Mouse (Mus musculus): ENCODE results near the gene Olfr71. TPM values are rescaled to one million over a fixed set of nuclear protein-coding genes. Genes with fewer than 3 reads are reported as not detected.

Gene Olfr71
- polyA plus RNA-seq, 1 experiment from 2014 or later, result not detected

DNA sequence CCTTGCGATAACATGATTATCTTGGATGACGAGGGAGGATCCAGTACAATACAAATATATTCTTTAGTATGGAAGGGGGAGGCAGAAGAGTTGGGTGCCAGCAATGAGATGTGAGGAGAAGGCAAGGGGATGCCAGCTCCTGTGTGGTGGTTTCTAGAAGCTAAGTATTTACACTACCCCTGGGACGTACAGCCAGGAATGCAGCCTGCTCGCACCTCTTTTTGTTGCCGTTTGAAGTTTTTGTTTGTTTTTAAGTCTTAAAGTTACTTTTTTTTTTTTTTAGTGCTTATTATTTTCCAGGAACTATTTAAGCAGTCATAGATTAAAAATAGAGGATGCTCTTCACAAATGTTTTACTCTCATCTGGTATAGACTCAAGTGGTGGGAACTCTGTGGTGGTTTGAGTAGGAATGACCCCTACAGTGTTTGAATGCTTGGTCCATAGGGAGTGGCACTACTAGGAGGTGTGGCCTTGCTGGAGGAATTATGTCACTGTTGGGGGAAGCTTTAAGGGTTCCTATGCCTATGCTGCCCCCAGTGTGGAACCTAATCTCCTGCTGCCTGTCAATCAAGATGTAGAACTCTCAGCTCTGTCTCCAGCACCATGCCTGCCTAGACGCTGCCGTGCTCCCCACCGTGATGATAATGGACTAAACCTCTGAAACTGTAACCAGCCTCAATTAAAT lies 29.1 kb upstream of the Olfr71 start:
- no peaks in the 10 kb centered on the region for H3K36me3 ChIP-seq (replicated peaks; ENCODE audit: insufficient read depth, low read length)
- H3K4me3 ChIP-seq (ENCODE audit: low read depth, low read length), result no peak overlapping the region

GRCm38 (mm10) chr4:43737144-43737543 lies 27.1 kb upstream of the Olfr71 start:
- TF ChIP-seq CTCF (IDR thresholded peaks at IDR 0.05; ENCODE audit: low read depth), result no peak
- TF ChIP-seq EP300 (IDR thresholded peaks at IDR 0.05; ENCODE audit: low read depth), result no peak
- Histone ChIP-seq H3K27me3 (ENCODE audit: insufficient read depth, low read length) (no peaks in the 10 kb centered on the region), H3K9ac (replicated peaks) (no peak overlapping the region), H3K4me2 (ENCODE audit: low read depth, low read length) (no peak overlapping the region), H3K4me3 (ENCODE audit: low read depth, low read length) (no peak overlapping the region), H3K36me3 (replicated peaks; ENCODE audit: insufficient read depth, low read length) (no peaks in the 10 kb centered on the region), H3K27ac (ENCODE audit: low read depth) (no peak overlapping the region), H3K4me1 (ENCODE audit: insufficient read depth) (no peaks in the 10 kb centered on the region), H3K9me3 (ENCODE audit: low read length) (no peaks in the 10 kb centered on the region)
- DNase-seq (no peak), ATAC-seq (no peak)
- 72% methylated on average over 6 of the region's 6 CpGs for WGBS (ENCODE audit: insufficient replicate concordance)

More for the DNA sequence above, 29.1 kb upstream of the Olfr71 start:
- Histone ChIP-seq H3K9ac (replicated peaks) (no peak overlapping the region), H3K4me1 (ENCODE audit: insufficient read depth) (no peaks in the 10 kb centered on the region), H3K27ac (ENCODE audit: low read depth) (no peak overlapping the region), H3K9me3 (ENCODE audit: low read length) (no peaks in the 10 kb centered on the region), H3K4me2 (ENCODE audit: low read depth, low read length) (no peak overlapping the region), H3K27me3 (ENCODE audit: insufficient read depth, low read length) (no peaks in the 10 kb centered on the region)
- DNase-seq, result no peak
- ATAC-seq, result no peak
- no peak for TF ChIP-seq EP300 (IDR thresholded peaks at IDR 0.05; ENCODE audit: low read depth)
- whole genome bisulfite sequencing (ENCODE audit: insufficient replicate concordance), result 64% methylated on average over 8 of the region's 8 CpGs

DNA sequence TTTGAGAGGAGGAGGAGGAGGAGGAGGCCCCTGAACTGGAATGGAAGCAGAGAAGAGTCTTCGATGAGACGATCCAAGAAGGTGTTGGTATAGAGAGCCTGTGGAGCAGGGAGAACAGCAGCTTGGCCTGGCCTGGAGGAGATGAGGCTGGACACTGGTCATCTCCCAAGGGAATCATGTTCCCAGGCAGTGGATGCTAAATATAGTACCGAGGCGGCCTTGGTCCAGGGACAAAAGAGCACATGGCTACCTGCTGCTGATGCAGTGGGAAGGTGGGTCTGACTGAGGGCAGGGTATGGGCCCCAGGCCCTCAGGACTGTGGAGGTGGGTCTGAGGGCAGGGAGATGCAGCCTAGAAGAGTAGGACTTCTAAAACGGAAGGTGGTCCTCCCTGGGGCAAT lies 23.1 kb upstream of the Olfr71 start:
- DNase-seq (no peak), ATAC-seq (no peak)
- no peak overlapping the region for H3K27ac ChIP-seq (ENCODE audit: low read depth)
- H3K27me3 ChIP-seq (ENCODE audit: insufficient read depth, low read length), result no peaks in the 10 kb centered on the region
- no peak overlapping the region for H3K9ac ChIP-seq (replicated peaks)
- 77% methylated on average over 5 of the region's 5 CpGs for WGBS (ENCODE audit: insufficient replicate concordance)
- TF ChIP-seq EP300 (IDR thresholded peaks at IDR 0.05; ENCODE audit: low read depth) (no peak), CTCF (IDR thresholded peaks at IDR 0.05; ENCODE audit: low read depth) (no peak)
- H3K4me1 ChIP-seq (ENCODE audit: insufficient read depth), result peaks cover under 1% of the 10 kb centered on the region; the same call in 1 of the 2 replicates
- H3K36me3 ChIP-seq (replicated peaks; ENCODE audit: insufficient read depth, low read length), result no peaks in the 10 kb centered on the region
- H3K4me2 ChIP-seq (ENCODE audit: low read depth, low read length), result no peak overlapping the region
- H3K4me3 ChIP-seq (ENCODE audit: low read depth, low read length), result no peak overlapping the region
- no peaks in the 10 kb centered on the region for H3K9me3 ChIP-seq (ENCODE audit: low read length)

- no peak for TF ChIP-seq CTCF (IDR thresholded peaks at IDR 0.05; ENCODE audit: low read depth)
- no peak for TF ChIP-seq EP300 (IDR thresholded peaks at IDR 0.05; ENCODE audit: low read depth)
- 11% methylated on average over 1 of the region's 1 CpGs for WGBS (ENCODE audit: insufficient replicate concordance)
- Histone ChIP-seq H3K9me3 (ENCODE audit: low read length) (no peaks in the 10 kb centered on the region), H3K9ac (replicated peaks) (no peak overlapping the region), H3K27ac (ENCODE audit: low read depth) (no peak overlapping the region), H3K4me2 (ENCODE audit: low read depth, low read length) (no peak overlapping the region), H3K27me3 (ENCODE audit: insufficient read depth, low read length) (no peaks in the 10 kb centered on the region), H3K36me3 (replicated peaks; ENCODE audit: insufficient read depth, low read length) (no peaks in the 10 kb centered on the region), H3K4me3 (ENCODE audit: low read depth, low read length) (no peak overlapping the region), H3K4me1 (ENCODE audit: insufficient read depth) (peaks cover 2% of the 10 kb centered on the region; the same call in 1 of the 2 replicates)
- no peak for DNase-seq
- ATAC-seq, result no peak
Observed at GRCm38 (mm10) chr4:43732171-43732570, 22.1 kb upstream of the Olfr71 start.

DNA sequence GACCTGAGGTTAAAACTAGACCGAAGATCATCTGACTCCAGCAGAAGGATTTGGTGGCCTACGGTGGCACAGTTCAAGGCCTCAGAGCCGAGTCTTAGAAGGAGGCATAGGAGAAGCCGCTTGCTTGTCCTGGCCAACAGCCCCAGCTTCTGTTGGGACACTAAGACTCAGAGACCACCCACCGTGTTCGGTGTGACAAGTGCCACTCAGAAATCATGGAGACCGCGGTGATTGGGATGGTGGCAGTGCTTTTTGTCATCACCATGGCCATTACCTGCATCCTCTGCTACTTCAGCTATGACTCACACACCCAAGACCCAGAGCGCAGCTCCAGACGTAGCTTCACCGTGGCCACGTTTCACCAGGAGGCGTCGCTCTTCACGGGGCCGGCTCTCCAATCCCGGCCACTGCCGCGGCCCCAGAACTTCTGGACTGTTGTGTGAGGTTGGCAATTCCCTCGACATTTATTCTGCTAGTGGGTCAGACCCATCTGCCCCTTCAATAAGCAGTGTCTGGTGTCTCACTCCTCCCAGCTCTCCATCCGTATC lies 20.8 kb upstream of the Olfr71 start:
- H3K27me3 ChIP-seq (ENCODE audit: insufficient read depth, low read length), result no peaks in the 10 kb centered on the region
- DNase-seq, result no peak
- no peak for ATAC-seq
- no peak overlapping the region for H3K9ac ChIP-seq (replicated peaks)
- H3K4me1 ChIP-seq (ENCODE audit: insufficient read depth), result peaks cover 2% of the 10 kb centered on the region
- no peak overlapping the region for H3K4me2 ChIP-seq (ENCODE audit: low read depth, low read length)
- no peaks in the 10 kb centered on the region for H3K9me3 ChIP-seq (ENCODE audit: low read length)
- H3K27ac ChIP-seq (ENCODE audit: low read depth), result no peak overlapping the region
- 67% methylated on average over 21 of the region's 21 CpGs for WGBS (ENCODE audit: insufficient replicate concordance)
- no peak overlapping the region for H3K4me3 ChIP-seq (ENCODE audit: low read depth, low read length)
- TF ChIP-seq CTCF (IDR thresholded peaks at IDR 0.05; ENCODE audit: low read depth) (0 out of 2 replicates have a peak, but pooled peaks have one; percentile 11), EP300 (IDR thresholded peaks at IDR 0.05; ENCODE audit: low read depth) (no peak)
- no peaks in the 10 kb centered on the region for H3K36me3 ChIP-seq (replicated peaks; ENCODE audit: insufficient read depth, low read length)

GRCm38 (mm10) chr4:43729794-43730550 lies 19.9 kb upstream of the Olfr71 start, which contains the start of gene Spaar:
Gene Spaar (plus strand): TSS chr4:43730034.
- H3K27me3 ChIP-seq (ENCODE audit: insufficient read depth, low read length), result no peaks in the 10 kb centered on the region
- H3K27ac ChIP-seq (ENCODE audit: low read depth), result peak within 1 kb of the TSS; percentile 70
- H3K9me3 ChIP-seq (ENCODE audit: low read length), result no peaks in the 10 kb centered on the region
- 28% methylated on average over 13 of the region's 14 CpGs for WGBS (ENCODE audit: insufficient replicate concordance)
- H3K36me3 ChIP-seq (replicated peaks; ENCODE audit: insufficient read depth, low read length), result no peaks in the 10 kb centered on the region
- TF ChIP-seq EP300 (IDR thresholded peaks at IDR 0.05; ENCODE audit: low read depth) (no peak), CTCF (IDR thresholded peaks at IDR 0.05; ENCODE audit: low read depth) (no peak)
- H3K4me1 ChIP-seq (ENCODE audit: insufficient read depth), result peaks cover 2% of the 10 kb centered on the region
- no peak within 1 kb of the TSS for H3K9ac ChIP-seq (replicated peaks)
- peak; percentile 17; the same call in 1 of the 2 replicates for ATAC-seq
- no peak within 1 kb of the TSS for H3K4me2 ChIP-seq (ENCODE audit: low read depth, low read length)
- DNase-seq, result no peak
- no peak within 1 kb of the TSS for H3K4me3 ChIP-seq (ENCODE audit: low read depth, low read length)
